Mouse (Mus musculus): ENCODE data around the gene Plpp4.

DNA sequence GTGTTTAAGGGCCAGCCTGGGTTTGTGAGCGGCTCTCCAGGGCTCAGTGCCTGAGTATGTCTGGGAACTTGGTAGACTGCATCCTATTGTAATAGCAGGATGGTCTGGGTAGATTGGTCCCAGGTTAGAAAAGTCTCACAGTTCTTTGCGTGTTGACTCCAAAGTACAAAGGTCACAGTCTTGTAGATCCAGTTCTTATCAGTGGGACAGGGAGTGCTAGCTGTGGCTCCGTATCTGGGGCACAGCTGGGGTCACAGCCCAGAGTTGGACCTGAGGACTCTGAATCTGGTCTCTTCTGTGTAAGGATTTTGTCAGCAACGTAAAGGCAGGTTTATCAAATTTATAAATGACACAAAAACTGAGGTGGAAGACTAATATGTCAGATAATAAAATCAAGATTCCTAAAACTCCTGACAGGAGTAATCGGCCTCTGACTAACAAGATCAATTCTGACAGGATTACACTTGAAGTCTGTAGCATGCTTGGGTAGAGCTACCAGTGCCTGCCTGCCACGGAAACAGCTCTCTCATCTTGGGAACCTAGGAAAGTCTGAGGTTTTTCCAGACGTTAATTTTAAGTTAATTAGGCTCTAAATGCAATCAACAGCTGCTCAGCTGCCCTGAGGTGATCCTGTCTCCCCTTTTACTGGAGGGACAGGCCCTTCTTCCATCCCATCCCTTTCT, 28.5 kb downstream of the Plpp4 start:
- TF ChIP-seq GATA1 (IDR thresholded peaks at IDR 0.05; ENCODE audit: low read length) (no peak), TAL1 (IDR thresholded peaks at IDR 0.05; ENCODE audit: low read length) (no peak)
